Mouse (Mus musculus): ENCODE measurements around the gene Exoc3l.

DNA sequence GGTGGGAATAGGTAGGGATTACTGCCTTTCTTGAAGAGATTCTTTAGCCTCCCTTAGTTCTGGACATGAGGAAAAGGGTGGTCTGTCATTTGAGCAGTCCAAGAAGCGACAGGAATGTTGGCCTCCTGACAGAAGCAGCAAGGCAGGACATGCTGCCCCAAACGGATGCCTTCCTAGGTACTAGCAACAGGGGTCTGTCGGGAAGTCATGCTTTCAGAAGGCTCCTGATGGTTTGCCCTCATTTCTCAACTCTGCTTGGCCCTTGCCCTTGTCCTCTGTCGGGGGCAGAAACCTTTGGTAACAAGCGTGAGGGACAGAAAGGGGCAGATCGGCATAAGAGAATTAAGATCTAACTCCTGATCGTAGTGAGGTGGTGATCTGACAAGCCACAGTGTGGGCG, 14.2 kb upstream of the Exoc3l start:
- TF ChIP-seq POLR2A (IDR thresholded peaks at IDR 0.05; ENCODE audit: borderline replicate concordance, control insufficient read depth, low read depth, low read length) = no peak
- TF ChIP-seq CTCF (IDR thresholded peaks at IDR 0.05; ENCODE audit: control insufficient read depth, insufficient read depth, low read length) = no peak

Measured in bone marrow, adult 2 months (tissue).